Mouse (Mus musculus): ENCODE measurements around the gene Skap2.

Gene Skap2

GRCm38 (mm10) chr6:51849561-51849960, 162.8 kb downstream of the Skap2 start:
- DNase-seq (ENCODE audit: low read depth, low spot score): peak; percentile 61

DNA sequence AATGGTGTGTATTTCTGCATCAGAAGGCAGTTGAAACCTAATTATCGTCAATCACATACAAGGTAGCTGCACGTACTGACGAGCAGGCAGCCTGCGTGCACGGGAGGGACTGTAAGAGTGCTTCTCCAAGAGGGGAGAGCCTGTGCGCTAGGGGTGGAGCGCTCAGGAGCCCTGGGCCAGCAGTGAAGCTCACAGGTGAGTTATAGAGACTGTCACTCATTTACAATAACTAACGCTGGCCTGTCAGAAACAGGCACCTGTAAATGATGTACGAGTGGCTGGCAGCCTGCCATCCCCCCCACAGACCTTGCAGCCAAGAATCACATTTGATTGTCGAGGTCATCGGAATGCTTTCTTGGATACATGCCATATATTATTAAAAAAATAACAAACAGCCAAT, 168.2 kb downstream of the Skap2 start:
- peak; percentile 37 for DNase-seq (ENCODE audit: low read depth, low spot score)

DNA sequence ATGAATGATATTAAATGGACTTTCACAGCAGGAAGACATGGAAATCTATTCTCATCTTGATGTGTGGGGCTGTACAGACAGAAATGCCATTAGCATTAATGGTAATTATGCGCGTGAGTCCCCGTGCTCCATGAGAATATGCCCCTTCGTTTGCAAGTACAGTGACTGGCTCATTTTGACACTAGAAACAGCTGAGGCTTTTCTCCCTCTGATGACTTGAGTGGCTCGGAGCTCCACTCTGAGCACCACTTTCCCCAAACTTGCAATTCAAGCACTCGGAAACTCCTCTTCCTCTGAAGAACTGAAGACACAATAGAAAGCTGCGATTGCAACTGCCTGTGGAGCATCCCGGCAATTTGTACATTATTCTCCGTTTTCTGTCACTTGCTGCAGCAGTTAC, 169.3 kb downstream of the Skap2 start:
- no peak for DNase-seq (ENCODE audit: low read depth, low spot score)

DNA sequence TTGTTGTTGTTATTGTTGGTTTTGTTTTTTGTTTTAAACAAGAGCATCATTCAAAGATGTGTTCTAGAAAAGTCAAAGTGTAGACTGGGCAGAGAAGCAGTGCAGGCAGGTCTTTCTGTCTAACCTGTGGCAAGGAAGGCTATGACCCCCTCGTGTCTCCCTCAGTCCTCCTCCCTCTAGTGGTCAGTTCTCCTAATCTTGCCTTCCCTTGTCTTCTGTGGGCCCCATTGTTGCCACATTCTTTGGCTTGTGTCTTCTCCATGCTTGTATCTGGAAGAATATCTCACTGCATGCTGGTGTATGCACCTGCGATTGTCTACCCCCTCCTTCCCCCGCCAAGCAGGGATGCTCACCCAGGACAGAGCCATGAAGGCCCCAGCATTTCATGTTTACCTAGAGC, 174.2 kb downstream of the Skap2 start:
- DNase-seq (ENCODE audit: low read depth, low spot score): no peak

DNA sequence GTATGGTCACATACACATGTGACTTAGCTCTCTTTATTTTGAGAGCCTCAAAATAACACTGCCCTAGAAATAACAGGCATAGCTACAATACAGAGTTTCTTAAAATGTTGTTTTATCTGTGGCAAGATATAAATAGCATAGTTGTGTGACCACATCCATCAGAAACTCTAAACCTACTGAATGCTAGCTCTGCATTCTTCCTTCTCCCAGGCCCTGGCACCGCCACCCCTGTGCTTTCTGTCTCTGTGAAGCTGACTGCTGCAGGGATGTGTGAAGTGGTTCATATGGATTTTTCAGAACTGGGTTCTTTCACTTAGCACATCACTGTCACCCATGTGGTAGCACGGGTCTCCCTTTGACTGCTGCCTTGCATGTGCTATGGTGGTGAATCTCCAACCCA, 179.0 kb downstream of the Skap2 start:
- DNase-seq (ENCODE audit: low read depth, low spot score): no peak

- no peak for DNase-seq (ENCODE audit: low read depth, low spot score)
Measured at GRCm38 (mm10) chr6:51825621-51826021, 186.7 kb downstream of the Skap2 start.

GRCm38 (mm10) chr6:51824136-51824830, 188.1 kb downstream of the Skap2 start:
- DNase-seq (ENCODE audit: low read depth, low spot score): peak; percentile 44

GRCm38 (mm10) chr6:51822049-51822448, 190.3 kb downstream of the Skap2 start:
- DNase-seq (ENCODE audit: low read depth, low spot score): no peak

DNA sequence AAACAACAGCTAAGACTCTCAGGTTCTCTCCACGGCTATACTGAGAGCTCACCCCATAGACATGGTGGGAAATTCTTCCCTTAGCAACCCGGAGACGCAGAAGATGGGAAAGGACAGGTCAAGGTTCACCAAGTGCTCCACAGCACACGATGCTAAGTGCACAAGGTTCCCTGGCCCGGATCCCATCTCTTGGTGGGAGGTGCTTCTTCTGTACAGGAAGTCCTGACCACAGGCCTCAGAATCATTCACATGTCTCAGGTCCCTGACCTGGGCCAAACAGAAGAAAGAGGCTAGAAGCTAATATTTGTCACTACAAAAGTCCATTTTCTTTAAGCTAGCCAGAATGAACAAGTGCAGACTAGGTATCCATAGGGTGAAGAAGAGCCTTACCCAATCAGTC, 191.5 kb downstream of the Skap2 start:
- DNase-seq (ENCODE audit: low read depth, low spot score): no peak

DNA sequence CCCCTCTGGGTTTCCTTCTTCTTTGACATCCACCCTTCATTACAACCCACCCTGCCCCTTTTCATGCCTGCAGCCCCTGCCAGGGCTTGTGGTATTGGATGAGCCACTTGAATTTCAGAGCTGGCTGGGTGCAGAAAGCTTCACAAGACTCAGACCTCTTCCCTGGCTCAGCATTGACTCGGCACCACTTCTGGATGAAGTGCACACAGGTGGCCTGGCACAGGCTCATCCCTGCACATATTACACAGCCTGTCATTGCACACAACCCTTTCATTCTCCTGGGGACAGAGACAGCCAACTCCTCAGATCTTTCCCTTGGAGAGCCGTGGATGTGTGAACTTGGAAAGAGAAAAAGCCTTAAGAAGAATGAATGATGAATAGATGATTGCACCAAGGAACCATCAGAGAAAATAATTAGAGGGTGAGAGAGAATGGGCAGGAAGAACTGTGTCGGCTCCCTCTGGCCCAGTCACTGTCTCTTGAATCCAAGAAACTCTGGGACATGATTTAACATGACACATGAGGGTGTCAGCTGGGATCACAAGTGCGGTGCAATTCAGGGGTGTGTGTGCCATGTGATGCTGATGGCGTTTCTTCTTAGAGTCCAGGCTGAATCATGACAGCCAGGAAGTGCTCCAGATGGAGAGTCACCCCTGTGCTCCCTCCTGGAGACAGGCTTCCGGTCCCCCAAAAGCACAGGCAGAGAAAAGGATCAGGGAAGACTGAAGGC, 195.3 kb downstream of the Skap2 start:
- no peak for DNase-seq (ENCODE audit: low read depth, low spot score)

DNA sequence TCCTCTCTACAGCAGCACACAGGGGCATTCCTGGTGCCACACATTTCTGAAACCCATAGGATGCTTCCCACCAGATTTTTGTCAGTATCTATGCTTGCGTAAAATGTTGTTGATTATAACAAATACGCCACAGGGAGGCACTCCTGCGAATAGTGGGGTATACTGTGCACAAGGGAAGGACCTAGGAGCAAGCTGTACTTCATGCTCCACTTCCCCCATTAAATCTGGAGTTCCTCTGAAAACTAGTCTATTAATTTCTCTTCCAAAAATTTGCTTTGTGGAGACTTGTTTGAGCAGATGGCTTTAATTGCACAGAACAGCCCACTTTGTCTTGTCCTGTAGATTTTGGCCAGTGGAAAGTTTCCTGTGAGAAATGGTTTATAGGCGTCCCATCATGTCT, 201.4 kb downstream of the Skap2 start:
- no peak for DNase-seq (ENCODE audit: low read depth, low spot score)

- DNase-seq (ENCODE audit: low read depth, low spot score): no peak
Measured at GRCm38 (mm10) chr6:51809164-51809824, 203.1 kb downstream of the Skap2 start.

GRCm38 (mm10) chr6:51808011-51808410, 204.3 kb downstream of the Skap2 start:
- DNase-seq (ENCODE audit: low read depth, low spot score): no peak

Data from mesoderm, embryonic 11.5 days (tissue).